Mouse (Mus musculus) ES-Bruce4 (cell line): ENCODE results near the gene Rab3gap1. TPM values are rescaled to one million over a fixed set of nuclear protein-coding genes. Genes with fewer than 3 reads are reported as not detected.
A peak's percentile ranks its signal among the peaks of the same experiment; 100 is the strongest.

Experiments
- H3K27ac ChIP-seq: 2 replicates; pipeline ENCODE4 v1.5.1; 2012; ENCODE audit warnings: low read length, inconsistent platforms; ENCODE audit not compliant: insufficient read depth
- H3K27me3 ChIP-seq: 2 replicates; pipeline ENCODE4 v1.6.1; 2012; ENCODE audit warnings: mild to moderate bottlenecking, low read length, inconsistent platforms; ENCODE audit not compliant: control insufficient read depth, poor library complexity, insufficient read depth, severe bottlenecking
- H3K36me3 ChIP-seq: 2 replicates; pipeline ENCODE4 v1.6.1; 2012; ENCODE audit warnings: inconsistent platforms, mild to moderate bottlenecking, low read length, moderate library complexity; ENCODE audit not compliant: control insufficient read depth, poor library complexity, insufficient read depth, severe bottlenecking
- H3K4me1 ChIP-seq: one replicate; pipeline ENCODE4 v1.8.1; 2011; ENCODE audit warnings: low read length; ENCODE audit not compliant: control insufficient read depth, insufficient read depth
- H3K4me3 ChIP-seq: 2 replicates; pipeline ENCODE4 v1.5.1; 2011; ENCODE audit warnings: low read depth, mild to moderate bottlenecking, low read length
- H3K9ac ChIP-seq: 2 replicates; pipeline ENCODE4 v1.6.1; 2012; ENCODE audit warnings: low read depth, mild to moderate bottlenecking, inconsistent platforms; ENCODE audit not compliant: poor library complexity, severe bottlenecking
- H3K9me3 ChIP-seq: replicated peaks from 2 replicates; pipeline ENCODE4 v1.6.1; 2012; ENCODE audit warnings: mild to moderate bottlenecking, low read length, inconsistent platforms; ENCODE audit not compliant: control insufficient read depth, poor library complexity, insufficient read depth, severe bottlenecking
- CTCF ChIP-seq: IDR thresholded peaks from one replicate; pipeline ENCODE4 v1.8.1; 2011; ENCODE audit warnings: low read depth, low read length
- EP300 ChIP-seq: IDR thresholded peaks from 2 replicates; pipeline ENCODE4 v1.6.1; 2011; ENCODE audit warnings: low read depth, low read length; ENCODE audit not compliant: insufficient read depth
- POLR2A ChIP-seq: IDR thresholded peaks from one replicate; pipeline ENCODE4 v1.8.1; 2011; ENCODE audit warnings: low read length; ENCODE audit not compliant: insufficient read depth
- polyA plus RNA-seq: library from polyadenylated mRNA; stranded (reverse); fragments of >200 nt; gene quantifications from 2 replicates; pipeline ENCODE4 v1.2.4, GENCODE M21; 2011; ENCODE audit warnings: low read depth; ENCODE audit not compliant: missing spikeins, insufficient read depth, insufficient read length

Rab3gap1 gene
- polyA plus RNA-seq, result 24.0 and 28.3 TPM in 2 replicates

DNA sequence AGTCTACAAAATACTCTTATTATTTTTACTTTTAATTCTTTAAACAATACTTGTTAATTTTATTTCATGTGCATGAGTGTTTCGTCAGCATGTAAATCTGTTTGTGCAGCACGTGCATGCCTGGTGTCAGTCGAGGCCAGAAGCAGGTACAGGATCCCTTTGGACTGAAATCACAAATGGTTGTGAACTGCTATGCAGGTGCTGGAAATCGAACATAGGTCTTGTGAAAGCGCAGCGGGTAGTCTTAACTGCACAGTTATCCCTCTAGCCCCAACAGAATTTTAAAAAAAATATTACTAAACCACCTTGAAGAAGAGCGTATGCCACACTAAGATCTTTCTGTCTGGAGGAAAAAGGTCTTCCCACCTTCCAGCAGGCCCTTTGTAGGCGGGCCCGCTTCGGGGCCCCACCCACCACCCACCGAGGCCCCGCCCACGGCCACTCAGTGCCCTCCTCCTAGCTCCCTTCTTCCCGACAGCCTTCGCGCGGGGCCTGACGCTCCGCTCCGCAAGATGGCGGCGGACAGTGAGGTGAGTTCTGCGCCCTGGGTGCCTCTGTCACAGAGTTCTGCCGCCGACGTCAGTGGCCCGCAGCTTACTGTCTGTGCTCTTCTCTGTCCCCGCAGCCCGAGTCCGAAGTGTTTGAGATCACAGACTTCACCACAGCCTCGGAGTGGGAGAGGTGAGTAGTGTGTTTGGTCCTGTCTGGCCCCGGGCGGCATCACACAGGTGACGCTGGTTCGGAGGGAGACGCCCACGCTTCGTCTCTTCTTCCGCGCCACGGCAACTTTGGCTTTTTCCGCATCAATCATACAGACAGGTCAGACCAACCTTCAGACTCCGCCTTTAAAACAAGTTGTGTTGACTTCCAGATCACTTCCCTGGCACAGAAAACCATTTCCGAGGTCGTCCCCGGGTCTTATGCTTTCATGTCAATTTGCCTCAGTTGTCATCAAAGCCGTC lies at the start of gene Rab3gap1:
TSS of gene Rab3gap1 (plus strand) at position 474 of the 962 bp plus-strand sequence.
- TF ChIP-seq POLR2A, result peak; percentile 96
- no peak for TF ChIP-seq CTCF
- Histone ChIP-seq H3K36me3 (peaks cover 9% of the 10 kb centered on the region), H3K27me3 (no peaks in the 10 kb centered on the region), H3K9me3 (peaks cover 11% of the 10 kb centered on the region), H3K4me3 (peak within 1 kb of the TSS; percentile 77), H3K27ac (no peak within 1 kb of the TSS), H3K4me1 (no peaks in the 10 kb centered on the region), H3K9ac (peak within 1 kb of the TSS; percentile 31)

DNA sequence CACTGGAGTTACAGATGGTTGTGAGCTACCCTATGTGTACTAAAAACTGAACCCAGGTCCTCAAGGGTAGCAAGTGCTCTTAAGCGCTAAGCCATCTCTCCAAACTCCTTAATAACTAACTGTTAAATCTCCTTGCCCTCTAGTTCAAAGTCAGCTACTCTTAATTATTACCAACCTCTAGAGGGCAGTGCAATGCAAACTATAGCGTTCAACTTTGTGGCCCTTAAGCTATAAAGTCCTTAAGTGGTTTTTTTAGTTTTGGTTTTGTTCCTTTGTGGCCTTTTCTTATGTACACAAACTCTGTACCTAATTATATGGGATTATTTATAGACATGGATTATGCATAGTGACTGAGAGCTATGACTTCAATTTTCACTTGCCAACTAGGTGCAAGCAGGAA lies 41.2 kb upstream of the Rab3gap1 start:
- H3K9ac ChIP-seq, result no peak overlapping the region
- no peaks in the 10 kb centered on the region for H3K4me1 ChIP-seq
- no peaks in the 10 kb centered on the region for H3K36me3 ChIP-seq
- TF ChIP-seq POLR2A (no peak), EP300 (no peak), CTCF (no peak)
- H3K27me3 ChIP-seq, result no peaks in the 10 kb centered on the region
- no peak overlapping the region for H3K4me3 ChIP-seq
- no peaks in the 10 kb centered on the region for H3K9me3 ChIP-seq
- H3K27ac ChIP-seq, result no peak overlapping the region

DNA sequence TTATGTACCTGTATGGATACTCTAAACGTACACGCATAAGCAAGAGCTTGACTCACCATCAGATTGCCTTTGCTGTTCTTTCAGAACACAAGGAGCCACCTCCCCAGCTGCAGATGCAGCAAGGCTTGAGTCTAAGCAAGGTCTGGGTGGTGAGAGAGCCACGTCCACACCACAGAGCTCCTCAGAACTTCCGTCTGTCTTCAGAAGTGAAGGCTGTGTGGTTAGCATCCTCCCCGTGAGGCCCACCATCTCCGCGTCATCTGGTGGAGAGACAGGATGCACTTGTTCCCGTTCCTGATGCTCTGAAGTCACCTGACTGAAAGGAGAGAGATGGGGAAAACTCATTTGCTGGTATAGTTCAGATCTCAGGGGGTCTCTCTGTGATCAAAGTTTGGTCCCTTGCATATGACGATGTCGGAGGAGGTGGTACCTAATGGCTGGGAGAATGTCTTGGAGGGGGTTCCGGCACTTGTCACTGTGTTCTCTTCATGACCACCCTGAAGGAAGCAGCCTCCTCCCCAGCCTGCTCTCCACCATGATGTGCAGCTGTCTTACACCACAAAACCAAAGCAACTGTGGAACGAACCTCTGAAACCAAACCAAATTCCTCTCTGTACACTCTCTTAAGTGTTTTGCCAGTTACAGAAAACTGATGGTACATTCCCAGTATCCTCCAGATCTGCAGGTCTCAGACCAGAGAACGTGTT lies 38.2 kb upstream of the Rab3gap1 start:
- Histone ChIP-seq H3K9me3 (no peaks in the 10 kb centered on the region), H3K27me3 (no peaks in the 10 kb centered on the region), H3K4me3 (no peak overlapping the region), H3K4me1 (no peaks in the 10 kb centered on the region), H3K27ac (no peak overlapping the region), H3K9ac (no peak overlapping the region), H3K36me3 (no peaks in the 10 kb centered on the region)
- no peak for TF ChIP-seq EP300
- no peak for TF ChIP-seq POLR2A
- no peak for TF ChIP-seq CTCF

DNA sequence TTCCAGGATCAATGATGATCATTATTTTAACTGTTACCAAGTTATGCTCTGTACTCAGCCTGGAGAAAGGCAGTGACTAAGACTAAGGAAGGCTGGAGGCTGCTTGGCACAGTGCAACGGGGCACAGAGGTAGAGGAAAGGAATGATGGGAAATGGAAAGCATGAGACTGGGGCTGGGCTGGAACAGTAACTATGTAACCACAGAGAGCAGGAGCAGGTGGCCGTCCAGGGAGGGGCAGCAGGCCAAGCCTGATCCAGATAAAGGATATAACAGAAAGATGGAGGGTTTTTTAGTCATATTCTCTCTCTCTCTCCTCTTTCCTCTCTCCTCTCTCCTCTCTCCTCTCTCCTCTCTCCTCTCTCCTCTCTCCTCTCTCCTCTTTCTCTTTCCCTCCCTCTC lies 34.9 kb upstream of the Rab3gap1 start:
- H3K27ac ChIP-seq, result no peak overlapping the region
- H3K9ac ChIP-seq, result no peak overlapping the region
- no peaks in the 10 kb centered on the region for H3K4me1 ChIP-seq
- no peaks in the 10 kb centered on the region for H3K9me3 ChIP-seq
- no peaks in the 10 kb centered on the region for H3K36me3 ChIP-seq
- no peak for TF ChIP-seq CTCF
- no peak for TF ChIP-seq POLR2A
- no peak for TF ChIP-seq EP300
- no peaks in the 10 kb centered on the region for H3K27me3 ChIP-seq
- H3K4me3 ChIP-seq, result no peak overlapping the region

DNA sequence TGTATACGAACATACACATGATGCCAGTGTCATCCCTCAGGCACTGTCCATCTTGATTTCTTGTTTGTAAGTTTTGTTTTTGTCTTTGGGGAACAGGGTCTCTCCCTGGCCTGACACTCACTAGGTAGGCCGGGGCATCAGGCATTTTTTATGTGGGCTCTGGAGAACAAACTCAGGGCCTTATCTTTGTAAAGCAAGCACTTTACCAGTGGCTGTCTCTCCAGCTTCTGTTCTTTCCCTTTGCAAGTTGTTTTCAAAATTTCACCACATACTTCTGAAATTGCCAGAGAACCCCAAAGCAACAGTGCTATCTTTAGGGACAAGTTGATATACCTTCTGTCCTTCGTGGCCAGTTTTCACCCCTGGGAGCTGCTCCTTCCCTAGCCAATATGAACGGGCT lies 34.4 kb upstream of the Rab3gap1 start:
- Histone ChIP-seq H3K27ac (no peak overlapping the region), H3K4me3 (no peak overlapping the region), H3K9me3 (no peaks in the 10 kb centered on the region), H3K4me1 (no peaks in the 10 kb centered on the region), H3K9ac (no peak overlapping the region), H3K36me3 (no peaks in the 10 kb centered on the region), H3K27me3 (no peaks in the 10 kb centered on the region)
- TF ChIP-seq POLR2A (no peak), EP300 (no peak), CTCF (no peak)

DNA sequence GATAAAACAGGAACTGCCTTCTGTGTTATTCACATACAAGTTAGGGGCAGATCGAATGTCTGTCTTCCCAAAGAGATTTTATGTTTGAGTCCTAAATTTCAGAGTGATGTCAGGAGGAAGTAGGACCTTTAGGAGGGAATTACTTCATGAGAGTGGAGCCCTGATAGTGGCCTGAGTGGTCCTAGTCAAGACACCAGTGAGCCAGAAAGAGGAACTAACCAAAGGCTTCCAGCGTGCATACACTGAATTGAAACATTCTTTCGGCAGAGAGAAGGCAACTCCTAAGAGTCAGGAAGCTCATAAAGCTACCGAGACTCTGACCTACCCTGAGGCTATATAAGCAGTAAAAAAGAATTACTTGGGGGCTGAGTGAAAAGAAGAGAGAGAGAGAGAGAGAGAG lies 32.0 kb upstream of the Rab3gap1 start:
- H3K36me3 ChIP-seq, result no peaks in the 10 kb centered on the region
- H3K9me3 ChIP-seq, result no peaks in the 10 kb centered on the region
- no peak overlapping the region for H3K27ac ChIP-seq
- no peak overlapping the region for H3K9ac ChIP-seq
- H3K4me3 ChIP-seq, result no peak overlapping the region
- H3K4me1 ChIP-seq, result no peaks in the 10 kb centered on the region
- TF ChIP-seq POLR2A, result no peak
- no peak for TF ChIP-seq CTCF
- no peak for TF ChIP-seq EP300
- H3K27me3 ChIP-seq, result no peaks in the 10 kb centered on the region
